Mouse (Mus musculus): ENCODE measurements around the gene Simc1.

- TF ChIP-seq GATA1 (IDR thresholded peaks at IDR 0.05; ENCODE audit: low read length) (no peak), TAL1 (IDR thresholded peaks at IDR 0.05; ENCODE audit: low read length) (no peak)
Measured at GRCm38 (mm10) chr13:54577652-54578507, 74.3 kb downstream of the Simc1 start.
